Mouse (Mus musculus): ENCODE measurements around the gene Rock2.

The Rock2 gene

GRCm38 (mm10) chr12:16900625-16901222, 6.0 kb downstream of the Rock2 start:
- DNase-seq (ENCODE audit: low spot score), result no peak

- no peak for DNase-seq (ENCODE audit: low spot score)
Measured at GRCm38 (mm10) chr12:16903949-16904635, 9.4 kb downstream of the Rock2 start.

GRCm38 (mm10) chr12:16907282-16907846, 12.7 kb downstream of the Rock2 start:
- DNase-seq (ENCODE audit: low spot score), result no peak

- DNase-seq (ENCODE audit: low spot score), result no peak
Measured at GRCm38 (mm10) chr12:16907953-16908648, 13.4 kb downstream of the Rock2 start.

GRCm38 (mm10) chr12:16911524-16911923, 16.8 kb downstream of the Rock2 start:
- DNase-seq (ENCODE audit: low spot score), result no peak

GRCm38 (mm10) chr12:16912600-16912999, 17.9 kb downstream of the Rock2 start:
- no peak for DNase-seq (ENCODE audit: low spot score)

GRCm38 (mm10) chr12:16920186-16920860, 25.6 kb downstream of the Rock2 start:
- no peak for DNase-seq (ENCODE audit: low spot score)

- no peak for DNase-seq (ENCODE audit: low spot score)
Measured at GRCm38 (mm10) chr12:16927889-16928288, 33.2 kb downstream of the Rock2 start.

GRCm38 (mm10) chr12:16934423-16934822, 39.7 kb downstream of the Rock2 start:
- no peak for DNase-seq (ENCODE audit: low spot score)

- DNase-seq (ENCODE audit: low spot score), result no peak
Measured at GRCm38 (mm10) chr12:16941976-16942375, 47.3 kb downstream of the Rock2 start.

- DNase-seq (ENCODE audit: low spot score), result no peak
Measured at GRCm38 (mm10) chr12:16948239-16948638, 53.5 kb downstream of the Rock2 start.

GRCm38 (mm10) chr12:16958851-16959250, 64.2 kb downstream of the Rock2 start:
- DNase-seq (ENCODE audit: low spot score), result no peak

GRCm38 (mm10) chr12:16963354-16963753, 68.7 kb downstream of the Rock2 start:
- no peak for DNase-seq (ENCODE audit: low spot score)

GRCm38 (mm10) chr12:16966811-16967210, 72.1 kb downstream of the Rock2 start:
- DNase-seq (ENCODE audit: low spot score), result no peak

- no peak for DNase-seq (ENCODE audit: low spot score)
Measured at GRCm38 (mm10) chr12:16977120-16977519, 82.4 kb downstream of the Rock2 start.

- no peak for DNase-seq (ENCODE audit: low spot score)
Measured at GRCm38 (mm10) chr12:16985778-16986177, 91.1 kb downstream of the Rock2 start.

- DNase-seq (ENCODE audit: low spot score), result no peak
Measured at GRCm38 (mm10) chr12:16991376-16991775, 96.7 kb downstream of the Rock2 start.

GRCm38 (mm10) chr12:16992355-16992754, 97.7 kb downstream of the Rock2 start:
- no peak for DNase-seq (ENCODE audit: low spot score)

GRCm38 (mm10) chr12:16994291-16994690, 99.6 kb downstream of the Rock2 start:
- no peak for DNase-seq (ENCODE audit: low spot score)

GRCm38 (mm10) chr12:16996281-16996680, 101.6 kb downstream of the Rock2 start:
- no peak for DNase-seq (ENCODE audit: low spot score)

- DNase-seq (ENCODE audit: low spot score), result no peak
Measured at GRCm38 (mm10) chr12:16996886-16997462, 102.3 kb downstream of the Rock2 start.

GRCm38 (mm10) chr12:16999146-16999545, 104.5 kb downstream of the Rock2 start:
- DNase-seq (ENCODE audit: low spot score), result no peak

All from left cerebral cortex, adult 11 months (tissue).